Mouse (Mus musculus): Measurements from ENCODE around the gene Dnmt3l. TPM values are rescaled to one million over a fixed set of nuclear protein-coding genes. Genes with fewer than 3 reads are reported as not detected.

The Dnmt3l gene
- polyA plus RNA-seq (2012; rRNA removed) = 0.08 TPM in 1 of 2 replicates, not detected in the other
- polyA plus RNA-seq (2014; fragmentation: Nextera tagmentation; extraction: Ambion mirVana) = not detected in 2 replicates

DNA sequence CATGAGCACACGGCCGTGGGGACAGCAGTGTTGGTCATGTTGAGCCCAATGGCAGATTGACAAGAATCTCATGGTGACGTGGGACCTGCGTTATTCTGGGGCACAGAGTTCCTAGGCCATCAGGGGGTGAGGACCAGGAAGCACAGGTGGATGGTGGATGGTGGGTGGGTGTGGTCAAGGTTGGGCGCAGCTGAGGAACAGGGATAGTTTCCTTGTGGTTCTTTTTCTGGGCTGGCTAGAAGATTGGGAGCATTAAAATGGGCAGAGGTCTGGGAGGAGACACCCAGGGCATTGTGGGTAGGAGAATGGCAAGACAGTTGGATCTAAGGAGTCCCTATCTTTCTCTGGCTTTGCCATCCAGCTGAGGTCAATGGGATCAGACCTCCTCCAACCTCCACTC is at the start of gene Dnmt3l:
Dnmt3l (plus strand) TSS at position 301 of the 400 bp plus-strand sequence.
- Histone ChIP-seq H3K4me2 (ENCODE audit: low read depth) (no peak within 1 kb of the TSS), H3K4me3 (ENCODE audit: insufficient read depth in 1 of 2, low read depth in 2 of 2, low read length in 2 of 2) (no peak within 1 kb of the TSS), H3K9ac (replicated peaks) (no peak within 1 kb of the TSS), H3K27me3 (ENCODE audit: control insufficient read depth, insufficient read depth, low read length) (no peaks in the 10 kb centered on the region; the same call in 1 of the 2 replicates), H3K4me1 (replicated peaks; ENCODE audit: control insufficient read depth in 2 of 2, insufficient read depth in 2 of 2, low read length in 1 of 2) (no peaks in the 10 kb centered on the region), H3K36me3 (replicated peaks; ENCODE audit: control insufficient read depth, insufficient read depth, low read depth) (no peaks in the 10 kb centered on the region), H3K27ac (no peak within 1 kb of the TSS), H3K9me3 (ENCODE audit: control insufficient read depth, low read length) (no peaks in the 10 kb centered on the region)
- TF ChIP-seq CTCF (IDR thresholded peaks at IDR 0.05; ENCODE audit: low read depth) (no peak), EP300 (IDR thresholded peaks at IDR 0.05; ENCODE audit: low read depth) (no peak)
- ATAC-seq (ENCODE audit: insufficient read depth) (no peak), DNase-seq (ENCODE audit: low read depth in 3 of 3, low spot score in 3 of 3) (no peak)
- 67% methylated on average over 5 of the region's 5 CpGs for WGBS (ENCODE audit: insufficient replicate concordance)

DNA sequence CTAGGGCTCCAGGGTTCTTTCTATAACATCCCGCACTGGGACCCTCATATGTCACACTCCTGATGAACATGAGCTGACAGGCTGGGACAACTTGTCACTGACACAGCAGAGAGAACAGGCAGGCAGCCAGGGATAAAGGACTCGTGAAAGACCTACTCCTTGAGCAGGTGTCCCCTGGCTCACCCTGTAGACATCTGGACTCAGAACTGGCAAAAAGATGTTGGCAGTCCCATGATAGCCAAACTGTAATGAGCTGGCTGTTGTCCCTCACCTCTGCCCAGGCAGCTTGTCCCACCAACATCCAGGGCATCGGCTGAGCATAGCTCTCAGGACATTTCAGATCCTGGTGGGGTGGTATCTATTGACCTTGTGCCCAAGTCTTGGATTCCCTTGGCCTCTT is 46.1 kb upstream of the Dnmt3l start:
- DNase-seq (ENCODE audit: low read depth in 3 of 3, low spot score in 3 of 3) (no peak), ATAC-seq (ENCODE audit: insufficient read depth) (no peak)
- TF ChIP-seq CTCF (IDR thresholded peaks at IDR 0.05; ENCODE audit: low read depth) = no peak
- no peak for TF ChIP-seq EP300 (IDR thresholded peaks at IDR 0.05; ENCODE audit: low read depth)
- Histone ChIP-seq H3K9me3 (ENCODE audit: control insufficient read depth, low read length) (no peaks in the 10 kb centered on the region), H3K4me3 (ENCODE audit: insufficient read depth in 1 of 2, low read depth in 2 of 2, low read length in 2 of 2) (no peak overlapping the region), H3K36me3 (replicated peaks; ENCODE audit: control insufficient read depth, insufficient read depth, low read depth) (peaks cover 84% of the 10 kb centered on the region), H3K4me1 (replicated peaks; ENCODE audit: control insufficient read depth in 2 of 2, insufficient read depth in 2 of 2, low read length in 1 of 2) (no peaks in the 10 kb centered on the region), H3K27me3 (ENCODE audit: control insufficient read depth, insufficient read depth, low read length) (no peaks in the 10 kb centered on the region), H3K27ac (no peak overlapping the region), H3K9ac (replicated peaks) (no peak overlapping the region), H3K4me2 (ENCODE audit: low read depth) (no peak overlapping the region)
- WGBS (ENCODE audit: insufficient replicate concordance) = 81% methylated on average over 3 of the region's 3 CpGs

DNA sequence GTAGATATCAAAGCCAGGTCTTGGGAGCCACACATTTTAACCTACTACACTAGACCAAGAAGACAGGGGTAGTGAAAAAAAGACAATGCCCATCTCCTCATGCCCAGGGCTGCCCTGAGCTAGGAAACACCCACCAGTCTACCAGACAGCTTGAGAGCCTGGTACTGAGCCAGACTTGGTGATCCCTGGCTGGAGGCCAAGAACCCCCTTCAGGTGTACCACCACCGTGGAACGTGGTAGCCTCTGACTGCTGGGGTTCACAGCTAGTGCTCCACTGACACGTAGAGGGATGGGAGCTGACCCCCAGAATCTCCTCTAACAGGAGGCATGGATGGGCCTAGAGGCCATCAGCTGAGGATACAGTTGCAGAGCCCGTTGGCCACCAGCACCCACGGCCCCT is 41.5 kb upstream of the Dnmt3l start:
- Histone ChIP-seq H3K36me3 (replicated peaks; ENCODE audit: control insufficient read depth, insufficient read depth, low read depth) (peaks cover 74% of the 10 kb centered on the region), H3K4me2 (ENCODE audit: low read depth) (no peak overlapping the region), H3K27me3 (ENCODE audit: control insufficient read depth, insufficient read depth, low read length) (no peaks in the 10 kb centered on the region), H3K4me3 (ENCODE audit: insufficient read depth in 1 of 2, low read depth in 2 of 2, low read length in 2 of 2) (no peak overlapping the region), H3K9me3 (ENCODE audit: control insufficient read depth, low read length) (no peaks in the 10 kb centered on the region), H3K9ac (replicated peaks) (no peak overlapping the region), H3K27ac (no peak overlapping the region), H3K4me1 (replicated peaks; ENCODE audit: control insufficient read depth in 2 of 2, insufficient read depth in 2 of 2, low read length in 1 of 2) (peaks cover 13% of the 10 kb centered on the region in 2 experiments)
- DNase-seq (ENCODE audit: low read depth in 3 of 3, low spot score in 3 of 3) = no peak
- ATAC-seq (ENCODE audit: insufficient read depth) = no peak
- TF ChIP-seq CTCF (IDR thresholded peaks at IDR 0.05; ENCODE audit: low read depth) = no peak
- no peak for TF ChIP-seq EP300 (IDR thresholded peaks at IDR 0.05; ENCODE audit: low read depth)
- 81% methylated on average over 5 of the region's 5 CpGs for WGBS (ENCODE audit: insufficient replicate concordance)

DNA sequence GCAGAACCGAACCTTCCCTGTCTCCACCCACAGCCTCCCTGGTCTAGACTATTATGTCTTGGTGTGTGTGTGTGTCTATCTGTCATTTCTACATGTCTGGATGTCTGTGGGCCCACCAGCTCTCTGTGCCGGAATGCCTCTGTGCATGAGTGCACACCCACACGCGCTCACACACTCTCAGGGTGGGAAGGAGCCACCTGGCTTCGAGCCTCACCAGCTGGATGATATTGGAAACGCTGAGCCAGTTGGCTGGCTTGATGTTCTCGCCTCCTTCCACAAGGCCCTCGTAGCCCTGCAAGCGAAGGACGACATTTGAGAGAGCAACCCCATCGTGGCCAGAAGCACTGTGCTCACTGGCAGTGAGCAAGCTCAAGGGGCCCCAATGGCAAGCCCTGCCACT is 40.0 kb upstream of the Dnmt3l start:
- DNase-seq (ENCODE audit: low read depth in 3 of 3, low spot score in 3 of 3) (no peak), ATAC-seq (ENCODE audit: insufficient read depth) (no peak)
- H3K9me3 ChIP-seq (ENCODE audit: control insufficient read depth, low read length) = no peaks in the 10 kb centered on the region
- no peaks in the 10 kb centered on the region for H3K27me3 ChIP-seq (ENCODE audit: control insufficient read depth, insufficient read depth, low read length)
- no peak overlapping the region for H3K27ac ChIP-seq
- H3K4me3 ChIP-seq (ENCODE audit: insufficient read depth in 1 of 2, low read depth in 2 of 2, low read length in 2 of 2) = no peak overlapping the region
- peaks cover 28 to 29% of the 10 kb centered on the region in 2 experiments for H3K4me1 ChIP-seq (replicated peaks; ENCODE audit: control insufficient read depth in 2 of 2, insufficient read depth in 2 of 2, low read length in 1 of 2)
- H3K36me3 ChIP-seq (replicated peaks; ENCODE audit: control insufficient read depth, insufficient read depth, low read depth) = peaks cover 60% of the 10 kb centered on the region
- 84% methylated on average over 11 of the region's 11 CpGs for WGBS (ENCODE audit: insufficient replicate concordance)
- TF ChIP-seq CTCF (IDR thresholded peaks at IDR 0.05; ENCODE audit: low read depth) = no peak
- no peak for TF ChIP-seq EP300 (IDR thresholded peaks at IDR 0.05; ENCODE audit: low read depth)
- no peak overlapping the region for H3K4me2 ChIP-seq (ENCODE audit: low read depth)
- H3K9ac ChIP-seq (replicated peaks) = no peak overlapping the region

DNA sequence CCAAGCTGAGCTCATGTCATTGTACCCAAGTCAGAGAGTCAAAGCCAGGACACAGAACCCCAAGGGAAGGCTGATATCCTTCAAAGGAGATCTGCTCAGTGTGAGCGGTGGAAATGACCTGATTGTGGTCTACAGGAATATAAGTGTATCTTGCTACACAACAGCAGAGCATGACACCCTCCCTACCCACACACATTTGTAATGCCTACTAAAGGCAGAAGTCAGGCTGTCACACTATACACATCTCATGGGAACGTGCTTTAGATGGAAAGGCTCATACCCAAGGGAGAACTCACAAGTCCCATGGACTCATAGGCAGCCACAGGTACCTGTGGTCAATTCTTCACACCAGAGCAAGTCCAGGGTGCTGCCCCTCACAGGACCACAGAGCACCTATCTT is 39.4 kb upstream of the Dnmt3l start:
- Histone ChIP-seq H3K36me3 (replicated peaks; ENCODE audit: control insufficient read depth, insufficient read depth, low read depth) (peaks cover 60% of the 10 kb centered on the region), H3K4me2 (ENCODE audit: low read depth) (no peak overlapping the region), H3K4me1 (replicated peaks; ENCODE audit: control insufficient read depth in 2 of 2, insufficient read depth in 2 of 2, low read length in 1 of 2) (peaks cover 33 to 34% of the 10 kb centered on the region in 2 experiments), H3K9ac (replicated peaks) (no peak overlapping the region), H3K27me3 (ENCODE audit: control insufficient read depth, insufficient read depth, low read length) (no peaks in the 10 kb centered on the region), H3K27ac (no peak overlapping the region), H3K4me3 (ENCODE audit: insufficient read depth in 1 of 2, low read depth in 2 of 2, low read length in 2 of 2) (no peak overlapping the region), H3K9me3 (ENCODE audit: control insufficient read depth, low read length) (no peaks in the 10 kb centered on the region)
- no peak for TF ChIP-seq CTCF (IDR thresholded peaks at IDR 0.05; ENCODE audit: low read depth)
- TF ChIP-seq EP300 (IDR thresholded peaks at IDR 0.05; ENCODE audit: low read depth) = no peak
- WGBS (ENCODE audit: insufficient replicate concordance) = 81% methylated on average over 2 of the region's 2 CpGs
- DNase-seq (ENCODE audit: low read depth in 3 of 3, low spot score in 3 of 3) (no peak), ATAC-seq (ENCODE audit: insufficient read depth) (no peak)
